Mouse (Mus musculus) spleen, adult 2 months (tissue): ENCODE measurements around the gene Ntm. TPM values are rescaled to one million over a fixed set of nuclear protein-coding genes. Genes with fewer than 3 reads are reported as not detected.

Experiments used
- DNase-seq, 2 experiments: peaks; one replicate each; pipeline versions ENCODE4 v3.0.0 to v3.0.0-alpha.2; 2012 to 2021; ENCODE audit warnings: low spot score in 2 of 2, low read depth in 1 of 2
- H3K27ac ChIP-seq: fragments of 200-500 bp; 2 replicates; pipeline ENCODE4 v1.5.1; 2012; ENCODE audit warnings: low read length, inconsistent platforms; ENCODE audit not compliant: insufficient read depth
- H3K27me3 ChIP-seq: fragments of 200-500 bp; 2 replicates; pipeline ENCODE4 v1.6.1; 2012; ENCODE audit warnings: mild to moderate bottlenecking, moderate library complexity, low read length, inconsistent platforms; ENCODE audit not compliant: control insufficient read depth, insufficient read depth
- H3K36me3 ChIP-seq: fragments of 200-500 bp; 2 replicates; pipeline ENCODE4 v1.6.1; 2012; ENCODE audit warnings: mild to moderate bottlenecking, low read length, inconsistent platforms; ENCODE audit not compliant: control insufficient read depth, insufficient read depth
- H3K4me1 ChIP-seq: fragments of 200-500 bp; 2 replicates; pipeline ENCODE4 v1.6.1; 2011; ENCODE audit warnings: inconsistent platforms; ENCODE audit not compliant: control insufficient read depth, insufficient read depth, insufficient read length
- H3K4me3 ChIP-seq: fragments of 200-500 bp; 2 replicates; pipeline ENCODE4 v1.5.1; 2011; ENCODE audit warnings: mild to moderate bottlenecking, inconsistent platforms; ENCODE audit not compliant: insufficient read depth, insufficient read length; ENCODE audit errors: extremely low read depth
- CTCF ChIP-seq: fragments of 200-500 bp; IDR thresholded peaks from 2 replicates; pipeline ENCODE4 v1.5.1; 2011; ENCODE audit warnings: mild to moderate bottlenecking, inconsistent platforms; ENCODE audit not compliant: insufficient read depth, insufficient read length, insufficient replicate concordance; ENCODE audit errors: extremely low read depth
- POLR2A ChIP-seq: fragments of 200-500 bp; IDR thresholded peaks from 2 replicates; pipeline ENCODE4 v1.6.1; 2011; ENCODE audit warnings: low read depth, low read length, inconsistent platforms
- WGBS: fragments of 180-500 bp; shearing (Covaris S2); methylation state at CpG from one replicate; pipeline ENCODE4 v1.1.7; 2018; 5-methylcytosine and 5-hydroxymethylcytosine counted together
- polyA plus RNA-seq: library from polyadenylated mRNA; depleted of rRNA; stranded (reverse); fragments of >200 nt; gene quantifications from 2 replicates; pipeline ENCODE4 v1.2.3, GENCODE M21; 2012

The Ntm gene
- polyA plus RNA-seq, 1 experiment, result 0.18 TPM

- WGBS, result 82% methylated on average over 7 of the region's 7 CpGs
- Histone ChIP-seq H3K4me1 (no peaks in the 10 kb centered on the region), H3K27ac (no peak overlapping the region), H3K27me3 (no peaks in the 10 kb centered on the region), H3K4me3 (no peak overlapping the region), H3K36me3 (no peaks in the 10 kb centered on the region)
- TF ChIP-seq POLR2A, result no peak
- TF ChIP-seq CTCF, result no peak
- DNase-seq, result no peak
Observed at GRCm38 (mm10) chr9:29456014-29456413, 506.9 kb downstream of the Ntm start.

- H3K36me3 ChIP-seq, result no peaks in the 10 kb centered on the region
- no peak for TF ChIP-seq CTCF
- TF ChIP-seq POLR2A, result no peak
- 71% methylated on average over 1 of the region's 1 CpGs for WGBS
- H3K4me3 ChIP-seq, result no peak overlapping the region
- no peak overlapping the region for H3K27ac ChIP-seq
- H3K4me1 ChIP-seq, result no peaks in the 10 kb centered on the region
- H3K27me3 ChIP-seq, result no peaks in the 10 kb centered on the region
- no peak for DNase-seq
Observed at GRCm38 (mm10) chr9:29451232-29451631, 511.7 kb downstream of the Ntm start.

GRCm38 (mm10) chr9:29444001-29444400 is 518.9 kb downstream of the Ntm start:
- H3K27ac ChIP-seq, result no peak overlapping the region
- no peak overlapping the region for H3K4me3 ChIP-seq
- H3K36me3 ChIP-seq, result no peaks in the 10 kb centered on the region
- 61% methylated on average over 4 of the region's 4 CpGs for WGBS
- no peaks in the 10 kb centered on the region for H3K4me1 ChIP-seq
- TF ChIP-seq CTCF (no peak), POLR2A (no peak)
- DNase-seq, result no peak
- H3K27me3 ChIP-seq, result no peaks in the 10 kb centered on the region

- no peak for DNase-seq
- TF ChIP-seq CTCF (no peak), POLR2A (no peak)
- 60% methylated on average over 5 of the region's 5 CpGs for whole genome bisulfite sequencing
- H3K4me1 ChIP-seq, result no peaks in the 10 kb centered on the region
- no peak overlapping the region for H3K27ac ChIP-seq
- H3K4me3 ChIP-seq, result no peak overlapping the region
- no peaks in the 10 kb centered on the region for H3K36me3 ChIP-seq
- no peaks in the 10 kb centered on the region for H3K27me3 ChIP-seq
Observed at GRCm38 (mm10) chr9:29439401-29439800, 523.5 kb downstream of the Ntm start.

- DNase-seq, result no peak
- Histone ChIP-seq H3K27me3 (no peaks in the 10 kb centered on the region), H3K4me1 (no peaks in the 10 kb centered on the region), H3K27ac (no peak overlapping the region), H3K4me3 (no peak overlapping the region), H3K36me3 (no peaks in the 10 kb centered on the region)
- WGBS, result 47% methylated on average over 6 of the region's 6 CpGs
- TF ChIP-seq POLR2A, result no peak
- TF ChIP-seq CTCF, result no peak
Observed at GRCm38 (mm10) chr9:29434611-29435010, 528.3 kb downstream of the Ntm start.

GRCm38 (mm10) chr9:29433910-29434309 is 529.0 kb downstream of the Ntm start:
- Histone ChIP-seq H3K36me3 (no peaks in the 10 kb centered on the region), H3K27ac (no peak overlapping the region), H3K27me3 (no peaks in the 10 kb centered on the region), H3K4me3 (no peak overlapping the region), H3K4me1 (no peaks in the 10 kb centered on the region)
- TF ChIP-seq POLR2A (no peak), CTCF (no peak)
- 21% methylated on average over 4 of the region's 4 CpGs for WGBS
- no peak for DNase-seq

GRCm38 (mm10) chr9:29433156-29433555 is 529.8 kb downstream of the Ntm start:
- no peak overlapping the region for H3K4me3 ChIP-seq
- H3K27ac ChIP-seq, result no peak overlapping the region
- TF ChIP-seq POLR2A (no peak), CTCF (no peak)
- no peaks in the 10 kb centered on the region for H3K36me3 ChIP-seq
- H3K27me3 ChIP-seq, result no peaks in the 10 kb centered on the region
- no peaks in the 10 kb centered on the region for H3K4me1 ChIP-seq
- 56% methylated on average over 7 of the region's 7 CpGs for WGBS
- DNase-seq, result no peak
